Mouse (Mus musculus) bone marrow, adult 2 months (tissue): ENCODE measurements at regions not wholly inside any gene's neighbourhood (a gene's known extent, or its start where the extent isn't known, plus 50 kb on each side); places are given as distances from the start of the nearest gene placed in this dataset.
"Not testable (repeated sequence)": the region's sequence is repeated elsewhere in the genome, so short reads cannot be mapped to it uniquely, and the experiment has no call there.

ENCODE experiments used
- H3K27ac ChIP-seq: fragments of 200-500 bp; 2 replicates; pipeline ENCODE4 v1.5.1; 2012; ENCODE audit warnings: low read depth, mild to moderate bottlenecking, control low read depth, inconsistent platforms, low read length; ENCODE audit not compliant: control insufficient read depth, poor library complexity, insufficient read depth
- H3K4me1 ChIP-seq: fragments of 200-500 bp; 2 replicates; pipeline ENCODE4 v1.6.1; 2011; ENCODE audit warnings: low read length; ENCODE audit not compliant: control insufficient read depth, insufficient read depth
- H3K4me3 ChIP-seq: fragments of 200-500 bp; replicated peaks from 2 replicates; pipeline ENCODE3; 2011; ENCODE audit warnings: mild to moderate bottlenecking, low read depth, low read length, control low read depth; ENCODE audit not compliant: control insufficient read depth
- CTCF ChIP-seq: fragments of 200-500 bp; IDR thresholded peaks from 2 replicates; pipeline ENCODE4 v1.5.1; 2011; ENCODE audit warnings: low read length, control low read depth; ENCODE audit not compliant: control insufficient read depth, insufficient read depth
- POLR2A ChIP-seq: fragments of 200-500 bp; IDR thresholded peaks from 2 replicates; pipeline ENCODE4 v1.6.1; 2011; ENCODE audit warnings: low read depth, mild to moderate bottlenecking, control low read depth, low read length, borderline replicate concordance; ENCODE audit not compliant: control insufficient read depth
- WGBS: fragments of 180-500 bp; shearing (Covaris S2); methylation state at CpG from one replicate; pipeline ENCODE4 v1.1.7; 2018; 5-methylcytosine and 5-hydroxymethylcytosine counted together

DNA sequence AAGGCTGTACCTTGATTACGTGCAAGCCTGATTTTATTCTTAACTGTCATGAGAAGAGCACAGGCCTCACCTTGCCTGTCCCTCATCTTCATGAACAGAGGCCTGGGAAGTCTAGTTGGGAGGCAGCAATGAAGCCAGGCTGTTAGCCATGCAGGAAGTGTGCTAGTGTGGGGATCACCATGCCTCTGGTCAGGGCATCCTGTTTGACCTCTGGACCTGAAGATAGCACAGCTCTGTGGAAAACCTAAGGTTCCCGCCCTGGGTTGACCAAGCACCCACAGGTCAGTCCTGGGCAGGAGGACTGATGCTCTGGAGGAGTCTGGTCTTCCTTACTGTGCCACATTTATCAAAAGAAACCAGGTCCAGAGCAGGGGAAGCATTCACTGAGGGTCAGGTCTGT lies 157.6 kb downstream of the Gm906 start:
- H3K4me3 ChIP-seq, result no peak overlapping the region
- 66% methylated on average over 2 of the region's 2 CpGs for WGBS

GRCm38 (mm10) chr13:50064841-50065240 lies 185.3 kb downstream of the Gm906 start:
- Histone ChIP-seq H3K4me3 (no peak overlapping the region), H3K27ac (no peak overlapping the region), H3K4me1 (no peaks in the 10 kb centered on the region)
- WGBS, result 60% methylated on average over 4 of the region's 4 CpGs
- TF ChIP-seq POLR2A (no peak), CTCF (no peak)

More for the DNA sequence above, 157.6 kb downstream of the Gm906 start:
- no peak overlapping the region for H3K27ac ChIP-seq
- no peak for TF ChIP-seq POLR2A
- TF ChIP-seq CTCF, result no peak
- no peaks in the 10 kb centered on the region for H3K4me1 ChIP-seq

DNA sequence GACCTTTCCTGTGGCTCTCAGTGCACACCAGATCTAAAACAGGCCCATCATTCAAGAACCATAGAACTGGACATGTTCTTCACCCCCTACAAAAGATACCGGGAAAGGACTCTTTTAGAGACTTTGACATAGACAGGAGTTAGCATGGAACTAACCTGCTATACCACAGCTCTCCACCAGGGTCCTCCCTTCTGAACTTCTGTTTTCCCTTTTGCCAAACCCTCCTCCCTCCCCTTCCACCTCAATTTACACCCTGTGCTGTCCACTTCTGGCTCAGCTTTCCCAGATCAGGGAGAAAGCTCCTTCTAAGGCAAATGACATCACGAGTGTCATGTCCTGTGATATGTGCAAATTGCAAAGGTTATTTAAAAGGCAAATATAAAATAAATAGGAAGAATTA lies 185.7 kb downstream of the Gm906 start:
- H3K27ac ChIP-seq, H3K4me1 ChIP-seq, H3K4me3 ChIP-seq: not testable (repeated sequence)
- WGBS, result 61% methylated on average over 2 of the region's 2 CpGs

DNA sequence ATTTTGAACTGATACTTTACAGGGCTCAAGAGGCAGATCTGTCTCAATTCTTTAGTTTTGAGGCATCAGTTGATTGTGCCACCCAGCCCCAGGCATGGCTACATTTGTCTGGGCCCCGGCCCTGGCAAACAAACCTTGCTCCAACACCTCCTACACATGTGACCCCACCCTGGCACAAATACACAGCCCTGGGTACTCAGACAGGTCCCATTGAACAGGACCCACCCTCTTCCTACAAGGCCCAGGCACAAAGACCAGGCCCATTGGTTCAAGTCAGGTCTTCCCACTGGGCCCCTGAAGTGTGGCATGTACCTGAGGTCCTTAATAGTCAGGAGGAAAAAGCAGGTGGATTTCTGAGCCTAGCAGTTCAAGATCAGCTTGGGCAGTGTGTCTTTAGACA lies 190.4 kb downstream of the Gm906 start:
- 58% methylated on average over 1 of the region's 1 CpGs for WGBS
- H3K27ac ChIP-seq, H3K4me1 ChIP-seq, H3K4me3 ChIP-seq: not testable (repeated sequence)

GRCm38 (mm10) chr13:50059054-50059453 lies 191.1 kb downstream of the Gm906 start:
- 78% methylated on average over 2 of the region's 2 CpGs for WGBS
- H3K4me1 ChIP-seq, H3K27ac ChIP-seq, H3K4me3 ChIP-seq: not testable (repeated sequence)

- not testable (repeated sequence) for H3K4me1 ChIP-seq, H3K4me3 ChIP-seq
Measured at GRCm38 (mm10) chr13:50051746-50052145, 198.4 kb downstream of the Gm906 start.

GRCm38 (mm10) chr13:50051110-50051509 lies 199.0 kb downstream of the Gm906 start:
- H3K27ac ChIP-seq, H3K4me1 ChIP-seq, H3K4me3 ChIP-seq: not testable (repeated sequence)
- WGBS, result 88% methylated on average over 3 of the region's 3 CpGs

More at GRCm38 (mm10) chr13:50051746-50052145, 198.4 kb downstream of the Gm906 start:
- not testable (repeated sequence) for H3K27ac ChIP-seq

GRCm38 (mm10) chr13:50031757-50032156 lies 218.4 kb downstream of the Gm906 start:
- Histone ChIP-seq H3K4me3 (no peak overlapping the region), H3K4me1 (no peaks in the 10 kb centered on the region), H3K27ac (no peak overlapping the region)
- TF ChIP-seq POLR2A, result no peak
- TF ChIP-seq CTCF, result peak; percentile 29; the same call in 1 of the 2 replicates
- 32% methylated on average over 1 of the region's 1 CpGs for WGBS

GRCm38 (mm10) chr13:50007730-50008129 lies 208.9 kb upstream of the Gm30302 start:
- H3K4me1 ChIP-seq, H3K4me3 ChIP-seq, H3K27ac ChIP-seq: not testable (repeated sequence)
- WGBS, result 81% methylated on average over 3 of the region's 3 CpGs

GRCm38 (mm10) chr13:49966072-49966471 lies 167.3 kb upstream of the Gm30302 start:
- H3K4me1 ChIP-seq, H3K4me3 ChIP-seq, H3K27ac ChIP-seq: not testable (repeated sequence)
- 34% methylated on average over 4 of the region's 4 CpGs for WGBS

GRCm38 (mm10) chr13:49957993-49958681 lies 159.3 kb upstream of the Gm30302 start:
- not testable (repeated sequence) for H3K27ac ChIP-seq, H3K4me3 ChIP-seq, H3K4me1 ChIP-seq
- 48% methylated on average over 5 of the region's 6 CpGs for WGBS
